Comparison of ENCODE assay signal across 26 mouse cellular contexts in genomic region chr9:78054298-78054697, GRCm38 (mm10). TPM values are rescaled to one million over a fixed set of nuclear protein-coding genes. Genes with fewer than 3 reads are reported as not detected.
"Had no signal": no experiment of that assay in that cellular context is flagged by ENCODE, and none has a peak within 500 bp of the region (broad histone marks: within the 10 kb centered on the region; RNA-seq: fewer than 3 reads in every experiment).

No protein-coding gene starts in this region.

- H3K4me2 ChIP-seq: lung, embryonic 14.5 days; midbrain, embryonic 12.5 days; neural tube, embryonic 13.5 days; neural tube, embryonic 15.5 days; stomach, embryonic 15.5 days had no signal

- DNase-seq: lung, adult 18-20 months; lung, embryonic 14.5 days; lung, postnatal 10 days; lung, postnatal 4 days; midbrain, embryonic 14.5 days; retina, postnatal 1 day; right cerebral cortex, adult 18-20 months; right cerebral cortex, postnatal 25 days; right cerebral cortex, postnatal 4 days; spleen, adult 18-20 months; thymus, adult 2 months; thymus, postnatal 25 days had no signal

- H3K36me3 ChIP-seq: midbrain, embryonic 10.5 days; midbrain, embryonic 12.5 days; neural tube, embryonic 13.5 days; neural tube, embryonic 15.5 days; stomach, embryonic 15.5 days had no signal

- H3K9me3 ChIP-seq: midbrain, embryonic 10.5 days; midbrain, embryonic 12.5 days; neural tube, embryonic 13.5 days; neural tube, embryonic 15.5 days; stomach, embryonic 15.5 days had no signal

- H3K4me3 ChIP-seq: midbrain, embryonic 10.5 days; midbrain, embryonic 12.5 days; myocyte; neural tube, embryonic 13.5 days; neural tube, embryonic 15.5 days; stomach, embryonic 15.5 days had no signal

- H3K9ac ChIP-seq: lung, embryonic 14.5 days; midbrain, embryonic 12.5 days; neural tube, embryonic 13.5 days; neural tube, embryonic 15.5 days; stomach, embryonic 15.5 days had no signal

- H3K4me1 ChIP-seq: midbrain, embryonic 10.5 days; midbrain, embryonic 12.5 days; neural tube, embryonic 13.5 days; neural tube, embryonic 15.5 days; stomach, embryonic 15.5 days had no signal

- H3K27me3 ChIP-seq: midbrain, embryonic 12.5 days; neural tube, embryonic 13.5 days; neural tube, embryonic 15.5 days; stomach, embryonic 15.5 days had no signal

- H3K27ac ChIP-seq: midbrain, embryonic 10.5 days; midbrain, embryonic 12.5 days; neural tube, embryonic 13.5 days; neural tube, embryonic 15.5 days; stomach, embryonic 15.5 days; stomach, postnatal 0 days had no signal

RNA-seq across cellular contexts. Expression of gene Gcm1, which starts 2.6 kb away (rescaled TPM):
- total RNA-seq: megakaryocyte, adult 5-6 weeks; megakaryocyte-erythroid progenitor cell, adult 5-6 weeks had no signal
- polyA plus RNA-seq: liver, embryonic 16.5 days; midbrain, embryonic 10.5 days; midbrain, embryonic 14.5 days; midbrain, embryonic 16.5 days; myocyte; neural tube, embryonic 11.5 days; neural tube, embryonic 13.5 days; neural tube, embryonic 15.5 days; small intestine, adult 2 months; stomach, embryonic 15.5 days; stomach, postnatal 0 days; testis, adult 2 months had no signal
